Mouse (Mus musculus) heart, embryonic 15.5 days (tissue): ENCODE measurements around the gene Ccr6. TPM values are rescaled to one million over a fixed set of nuclear protein-coding genes. Genes with fewer than 3 reads are reported as not detected.

ENCODE experiments used
- ATAC-seq: fragments of 200-750 bp; cut with Nextera tagmentation; replicated peaks from 2 replicates; pipeline ENCODE4 v1.8.0; 2017; ENCODE audit warnings: low read depth, moderate TSS enrichment; ENCODE audit not compliant: insufficient number of reproducible peaks, insufficient read depth, low FRiP score
- H3K27ac ChIP-seq: fragments of 300-500 bp; sonication (generic); 2 replicates; pipeline ENCODE4 v1.5.1; 2015; ENCODE audit warnings: mild to moderate bottlenecking, inconsistent platforms
- H3K27me3 ChIP-seq: fragments of 300-500 bp; sonication (generic); 2 replicates; pipeline ENCODE4 v1.6.1; 2015; ENCODE audit warnings: inconsistent platforms
- H3K36me3 ChIP-seq: fragments of 300-500 bp; sonication (generic); 2 replicates; pipeline ENCODE4 v1.6.1; 2015; ENCODE audit warnings: mild to moderate bottlenecking, inconsistent platforms
- H3K4me1 ChIP-seq: fragments of 300-500 bp; sonication (generic); replicated peaks from 2 replicates; pipeline ENCODE4 v1.6.1; 2015; ENCODE audit warnings: inconsistent platforms
- H3K4me2 ChIP-seq: fragments of 300-500 bp; sonication (generic); 2 replicates; pipeline ENCODE4 v1.6.1; 2015; ENCODE audit warnings: inconsistent platforms, mild to moderate bottlenecking, moderate library complexity
- H3K4me3 ChIP-seq: fragments of 300-500 bp; sonication (generic); 2 replicates; pipeline ENCODE4 v1.5.1; 2015; ENCODE audit warnings: mild to moderate bottlenecking, inconsistent platforms
- H3K9ac ChIP-seq: fragments of 300-500 bp; sonication (generic); 2 replicates; pipeline ENCODE4 v1.6.1; 2015; ENCODE audit warnings: mild to moderate bottlenecking, inconsistent platforms
- H3K9me3 ChIP-seq: fragments of 300-500 bp; sonication (generic); replicated peaks from 2 replicates; pipeline ENCODE4 v1.6.1; 2016; ENCODE audit warnings: inconsistent platforms
- WGBS: fragments of 180-500 bp; shearing (Covaris S2); methylation state at CpG from one replicate; pipeline ENCODE4 v1.1.7; 2015; ENCODE audit warnings: mixed read lengths; 5-methylcytosine and 5-hydroxymethylcytosine counted together
- polyA plus RNA-seq: library from polyadenylated mRNA; unstranded; fragments of >200 nt; fragmentation: Nextera tagmentation; extraction: Ambion mirVana; gene quantifications from 2 replicates; pipeline ENCODE4 v1.2.1, GENCODE M21; 2015

Gene Ccr6
- polyA plus RNA-seq, 1 experiment from 2014 or later = 0.21 TPM

DNA sequence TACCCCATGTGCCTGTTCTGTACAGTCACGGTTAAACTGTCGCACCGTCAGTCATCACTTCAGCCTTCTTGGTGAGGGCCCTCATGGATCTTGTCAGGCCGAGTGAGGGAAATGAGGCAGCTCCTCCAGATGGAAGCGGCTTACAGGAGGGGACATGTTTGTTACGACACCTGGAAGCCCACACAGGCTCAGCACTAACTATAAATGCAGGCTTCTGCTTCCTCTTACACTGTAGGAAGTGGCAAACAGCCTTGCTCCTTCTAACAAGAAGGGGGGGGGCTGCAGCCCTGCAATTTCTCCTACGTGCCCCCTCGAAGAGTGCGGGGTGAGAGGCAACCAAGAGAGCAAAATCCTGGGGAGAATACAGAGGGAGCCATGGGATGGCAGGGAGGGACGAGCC lies 25.2 kb upstream of the Ccr6 start:
- Histone ChIP-seq H3K9me3 (no peaks in the 10 kb centered on the region), H3K9ac (no peak overlapping the region), H3K27ac (no peak overlapping the region), H3K4me1 (no peaks in the 10 kb centered on the region), H3K27me3 (peaks cover 9% of the 10 kb centered on the region; the same call in 1 of the 2 replicates), H3K4me3 (no peak overlapping the region), H3K36me3 (no peaks in the 10 kb centered on the region), H3K4me2 (no peak overlapping the region)
- 58% methylated on average over 10 of the region's 10 CpGs for WGBS
- no peak for ATAC-seq

GRCm38 (mm10) chr17:8211399-8211798 lies 24.4 kb upstream of the Ccr6 start:
- H3K4me1 ChIP-seq = no peaks in the 10 kb centered on the region
- 69% methylated on average over 6 of the region's 6 CpGs for WGBS
- no peak overlapping the region for H3K27ac ChIP-seq
- H3K36me3 ChIP-seq = no peaks in the 10 kb centered on the region
- no peak overlapping the region for H3K4me2 ChIP-seq
- H3K9me3 ChIP-seq = no peaks in the 10 kb centered on the region
- H3K4me3 ChIP-seq = no peak overlapping the region
- no peak overlapping the region for H3K9ac ChIP-seq
- H3K27me3 ChIP-seq = peaks cover 9% of the 10 kb centered on the region; the same call in 1 of the 2 replicates
- no peak for ATAC-seq

DNA sequence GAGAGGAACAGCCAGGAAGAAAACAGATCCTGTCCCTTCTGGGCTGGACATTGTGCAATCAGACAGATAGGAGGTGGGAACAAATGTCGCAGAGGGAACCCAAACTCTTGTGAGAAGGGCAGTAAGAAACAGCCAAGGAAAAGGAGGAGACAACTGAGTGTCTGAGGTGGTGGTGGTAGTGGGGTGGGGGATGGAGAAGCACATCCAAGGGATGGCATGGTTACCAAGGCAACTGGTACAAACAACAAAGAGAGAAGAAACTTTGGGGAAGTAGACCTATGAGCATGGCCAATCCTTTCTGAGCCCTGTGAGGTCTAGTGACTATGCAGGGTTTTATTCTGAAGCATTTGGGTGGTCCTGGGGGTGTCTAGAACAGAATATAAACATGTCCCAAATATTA lies 21.5 kb upstream of the Ccr6 start:
- H3K9ac ChIP-seq = no peak overlapping the region
- H3K4me2 ChIP-seq = no peak overlapping the region
- no peaks in the 10 kb centered on the region for H3K36me3 ChIP-seq
- H3K4me3 ChIP-seq = no peak overlapping the region
- ATAC-seq = no peak
- WGBS = 67% methylated on average over 1 of the region's 1 CpGs
- no peak overlapping the region for H3K27ac ChIP-seq
- H3K4me1 ChIP-seq = no peaks in the 10 kb centered on the region
- peaks cover 9% of the 10 kb centered on the region; the same call in 1 of the 2 replicates for H3K27me3 ChIP-seq
- H3K9me3 ChIP-seq = no peaks in the 10 kb centered on the region

DNA sequence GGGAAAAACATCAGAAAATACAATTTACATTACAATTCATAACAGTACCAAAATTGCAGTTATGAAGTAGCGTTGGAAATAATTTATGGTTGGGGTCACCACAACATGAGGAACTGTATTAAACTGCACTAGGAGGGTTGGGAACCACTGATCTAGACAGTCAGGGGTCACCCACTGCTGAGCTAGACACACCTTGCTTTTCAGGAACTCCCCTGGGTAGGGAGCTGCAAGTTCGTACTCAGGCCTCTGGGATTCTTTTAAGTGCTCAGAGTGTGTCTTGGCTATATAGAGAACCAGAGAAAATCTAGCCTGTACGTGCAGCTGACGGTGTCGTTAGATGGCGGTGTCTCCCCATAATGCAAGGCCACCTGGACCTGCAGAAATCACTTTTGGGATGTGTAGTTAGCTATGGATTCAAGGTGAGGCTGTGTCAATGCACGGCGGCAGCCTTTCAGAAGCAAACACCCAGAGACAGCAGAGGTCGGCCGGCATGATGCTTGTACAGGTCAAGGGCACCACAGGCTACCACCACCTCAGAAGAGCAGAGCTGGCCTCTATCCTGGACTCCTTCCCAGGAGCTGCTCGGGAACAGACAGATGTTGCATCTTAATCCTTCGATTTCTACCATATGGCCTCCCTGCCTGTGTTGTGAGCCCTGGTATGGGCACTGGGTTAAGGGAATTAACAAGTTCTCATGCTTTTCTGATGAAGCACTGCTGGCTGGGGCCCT lies 20.7 kb upstream of the Ccr6 start:
- no peak overlapping the region for H3K9ac ChIP-seq
- no peak for ATAC-seq
- H3K36me3 ChIP-seq = no peaks in the 10 kb centered on the region
- H3K4me3 ChIP-seq = no peak overlapping the region
- no peak overlapping the region for H3K4me2 ChIP-seq
- H3K27me3 ChIP-seq = peaks cover 5% of the 10 kb centered on the region; the same call in 1 of the 2 replicates
- no peaks in the 10 kb centered on the region for H3K9me3 ChIP-seq
- 83% methylated on average over 12 of the region's 12 CpGs for WGBS
- no peaks in the 10 kb centered on the region for H3K4me1 ChIP-seq
- no peak overlapping the region for H3K27ac ChIP-seq

DNA sequence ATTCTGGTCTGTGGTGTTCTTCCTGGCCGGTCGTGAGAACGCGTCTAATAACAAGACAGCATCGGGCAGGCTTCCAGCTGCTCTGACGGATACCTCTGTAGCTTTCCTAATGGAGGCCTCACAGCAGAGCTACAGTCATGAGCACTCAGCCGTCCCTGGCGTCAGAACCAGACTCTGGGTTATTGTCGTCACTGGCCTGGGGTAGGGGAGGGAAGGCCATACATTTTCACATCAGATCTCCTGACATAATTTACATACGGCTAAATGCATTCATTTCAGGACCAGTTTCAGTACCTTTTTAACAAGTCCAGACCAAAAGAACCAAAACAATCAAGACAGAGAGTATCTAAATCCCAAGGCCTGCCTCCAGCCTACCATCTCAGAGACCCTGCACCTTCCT lies 12.6 kb upstream of the Ccr6 start:
- no peak for ATAC-seq
- Histone ChIP-seq H3K4me2 (no peak overlapping the region), H3K4me1 (no peaks in the 10 kb centered on the region), H3K9me3 (no peaks in the 10 kb centered on the region), H3K9ac (no peak overlapping the region), H3K4me3 (no peak overlapping the region), H3K27me3 (no peaks in the 10 kb centered on the region), H3K27ac (no peak overlapping the region), H3K36me3 (no peaks in the 10 kb centered on the region)
- WGBS = 75% methylated on average over 10 of the region's 10 CpGs

- Histone ChIP-seq H3K4me1 (no peaks in the 10 kb centered on the region), H3K27me3 (no peaks in the 10 kb centered on the region), H3K36me3 (no peaks in the 10 kb centered on the region), H3K9me3 (no peaks in the 10 kb centered on the region), H3K4me3 (no peak overlapping the region), H3K9ac (no peak overlapping the region), H3K27ac (no peak overlapping the region), H3K4me2 (no peak overlapping the region)
- 69% methylated on average over 1 of the region's 1 CpGs for WGBS
- no peak for ATAC-seq
Measured at GRCm38 (mm10) chr17:8224072-8224471, 11.8 kb upstream of the Ccr6 start.

DNA sequence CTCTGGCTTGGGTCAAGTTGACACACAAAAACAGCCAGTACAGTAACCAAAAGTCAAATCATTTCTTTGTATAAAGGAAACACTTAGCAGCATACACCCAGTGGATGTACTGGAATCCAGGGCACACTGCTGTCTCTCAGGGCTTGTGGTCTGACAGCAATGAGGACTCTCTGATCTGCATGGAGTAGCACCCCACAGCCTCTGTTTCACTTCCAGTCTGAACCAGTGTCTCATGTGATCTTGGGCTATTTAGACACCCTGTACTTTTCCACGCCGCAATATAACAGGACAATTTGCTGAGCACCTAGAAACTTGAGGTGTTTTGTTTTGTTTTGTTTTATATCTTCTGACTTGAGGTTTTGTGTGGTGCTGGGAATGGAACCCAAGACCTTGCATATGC lies 10.7 kb upstream of the Ccr6 start:
- Histone ChIP-seq H3K4me3 (no peak overlapping the region), H3K27me3 (no peaks in the 10 kb centered on the region), H3K9ac (no peak overlapping the region), H3K4me2 (no peak overlapping the region), H3K9me3 (no peaks in the 10 kb centered on the region), H3K27ac (no peak overlapping the region), H3K36me3 (no peaks in the 10 kb centered on the region), H3K4me1 (no peaks in the 10 kb centered on the region)
- WGBS = 88% methylated on average over 2 of the region's 2 CpGs
- no peak for ATAC-seq

- no peak overlapping the region for H3K9ac ChIP-seq
- no peak overlapping the region for H3K4me2 ChIP-seq
- no peak overlapping the region for H3K27ac ChIP-seq
- H3K27me3 ChIP-seq = no peaks in the 10 kb centered on the region; the same call in 1 of the 2 replicates
- no peaks in the 10 kb centered on the region for H3K36me3 ChIP-seq
- WGBS = 77% methylated on average over 4 of the region's 4 CpGs
- H3K4me1 ChIP-seq = no peaks in the 10 kb centered on the region
- no peak overlapping the region for H3K4me3 ChIP-seq
- no peak for ATAC-seq
- no peaks in the 10 kb centered on the region for H3K9me3 ChIP-seq
Measured at GRCm38 (mm10) chr17:8225746-8226145, 10.1 kb upstream of the Ccr6 start.

DNA sequence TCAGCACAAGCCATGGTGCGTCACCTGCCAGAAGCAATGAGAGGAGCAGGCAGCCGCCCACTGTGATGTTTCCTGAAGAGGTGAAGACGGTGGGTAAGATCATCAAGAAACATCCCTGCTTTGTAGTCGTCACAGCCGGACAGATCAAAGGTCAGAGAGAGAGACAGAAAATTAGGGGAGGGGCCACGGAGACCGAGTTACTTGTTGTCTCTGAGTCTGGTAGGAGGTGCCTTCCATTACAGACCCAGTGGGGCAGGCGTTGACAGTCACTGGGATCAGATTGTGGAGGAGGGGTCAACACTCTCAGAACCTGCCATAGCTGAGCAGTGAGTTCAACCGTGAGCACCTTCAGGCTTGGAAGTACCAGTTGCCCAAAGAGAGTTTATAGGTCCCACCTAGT lies 7.2 kb upstream of the Ccr6 start:
- H3K4me1 ChIP-seq = no peaks in the 10 kb centered on the region
- ATAC-seq = no peak
- H3K27ac ChIP-seq = no peak overlapping the region
- H3K36me3 ChIP-seq = no peaks in the 10 kb centered on the region
- WGBS = 41% methylated on average over 9 of the region's 9 CpGs
- H3K9ac ChIP-seq = no peak overlapping the region
- H3K4me2 ChIP-seq = no peak overlapping the region
- H3K9me3 ChIP-seq = no peaks in the 10 kb centered on the region
- no peak overlapping the region for H3K4me3 ChIP-seq
- no peaks in the 10 kb centered on the region; the same call in 1 of the 2 replicates for H3K27me3 ChIP-seq

GRCm38 (mm10) chr17:8229607-8230006 lies 6.2 kb upstream of the Ccr6 start:
- Histone ChIP-seq H3K36me3 (no peaks in the 10 kb centered on the region), H3K4me1 (no peaks in the 10 kb centered on the region), H3K4me3 (no peak overlapping the region), H3K4me2 (no peak overlapping the region), H3K9me3 (no peaks in the 10 kb centered on the region), H3K27ac (no peak overlapping the region), H3K9ac (no peak overlapping the region), H3K27me3 (no peaks in the 10 kb centered on the region; the same call in 1 of the 2 replicates)
- WGBS = 79% methylated on average over 3 of the region's 3 CpGs
- no peak for ATAC-seq

DNA sequence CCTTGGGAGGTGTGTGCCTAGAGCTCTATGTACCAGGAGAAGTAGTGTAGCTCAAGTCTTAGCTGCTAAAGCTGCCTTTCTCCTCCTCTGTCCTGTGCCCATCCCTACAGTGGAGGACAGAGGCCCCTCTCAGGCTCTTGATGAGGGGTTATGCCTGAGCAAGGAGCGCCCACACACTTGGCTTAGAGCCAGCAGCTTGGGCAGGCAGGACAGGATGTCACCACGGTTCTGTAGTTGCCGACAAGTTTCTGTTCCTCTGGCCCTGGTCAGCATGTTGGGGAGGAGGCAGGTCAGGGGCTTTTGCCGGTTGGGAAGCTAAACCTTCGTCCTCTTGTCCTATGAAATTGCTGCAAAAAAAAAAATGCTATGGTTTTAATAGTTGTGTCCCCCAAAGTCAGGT lies 3.8 kb upstream of the Ccr6 start:
- Histone ChIP-seq H3K4me2 (no peak overlapping the region), H3K36me3 (no peaks in the 10 kb centered on the region), H3K9ac (no peak overlapping the region), H3K9me3 (no peaks in the 10 kb centered on the region), H3K4me1 (no peaks in the 10 kb centered on the region), H3K27me3 (no peaks in the 10 kb centered on the region; the same call in 1 of the 2 replicates), H3K27ac (no peak overlapping the region), H3K4me3 (no peak overlapping the region)
- 25% methylated on average over 5 of the region's 5 CpGs for WGBS
- ATAC-seq = no peak

DNA sequence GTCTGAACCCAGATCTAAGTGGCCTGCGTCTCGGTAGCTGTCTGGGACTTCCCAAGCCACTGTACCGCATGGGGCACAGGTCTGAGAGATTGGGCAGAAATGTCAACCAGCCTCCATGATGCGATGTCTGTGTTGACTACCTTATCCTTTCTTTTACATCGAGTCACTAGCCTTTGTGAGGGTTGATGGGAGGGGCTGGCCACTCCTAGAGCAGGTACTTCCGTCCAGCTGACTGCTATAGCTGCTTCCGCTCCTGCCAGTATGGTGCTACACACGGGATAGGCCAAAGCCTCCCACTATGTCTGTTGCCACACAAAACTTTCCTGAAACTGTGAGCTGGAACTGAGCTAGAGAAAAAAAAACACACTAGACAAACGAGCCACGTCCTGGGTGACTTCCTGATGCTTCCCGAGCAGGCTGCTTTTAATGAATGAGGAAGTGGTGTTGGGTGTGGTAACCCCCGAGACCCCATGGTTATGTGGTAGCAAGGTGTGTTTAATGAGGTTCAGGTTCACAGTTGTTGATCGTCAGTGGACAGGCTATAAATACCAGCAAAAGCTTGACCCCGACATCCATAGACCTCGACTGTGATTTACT lies 2.1 kb upstream of the Ccr6 start:
- no peak for ATAC-seq
- 67% methylated on average over 15 of the region's 15 CpGs for WGBS
- H3K9me3 ChIP-seq = no peaks in the 10 kb centered on the region
- H3K4me1 ChIP-seq = no peaks in the 10 kb centered on the region
- H3K27me3 ChIP-seq = no peaks in the 10 kb centered on the region; the same call in 1 of the 2 replicates
- H3K27ac ChIP-seq = no peak overlapping the region
- no peak overlapping the region for H3K4me3 ChIP-seq
- no peak overlapping the region for H3K4me2 ChIP-seq
- H3K9ac ChIP-seq = no peak overlapping the region
- no peaks in the 10 kb centered on the region for H3K36me3 ChIP-seq
